Mouse (Mus musculus): Measurements from ENCODE around the gene Krt77. TPM values are rescaled to one million over a fixed set of nuclear protein-coding genes. Genes with fewer than 3 reads are reported as not detected.
A peak's percentile ranks its signal among the peaks of the same experiment; 100 is the strongest.

The Krt77 gene
- not detected for total RNA-seq (2021)

DNA sequence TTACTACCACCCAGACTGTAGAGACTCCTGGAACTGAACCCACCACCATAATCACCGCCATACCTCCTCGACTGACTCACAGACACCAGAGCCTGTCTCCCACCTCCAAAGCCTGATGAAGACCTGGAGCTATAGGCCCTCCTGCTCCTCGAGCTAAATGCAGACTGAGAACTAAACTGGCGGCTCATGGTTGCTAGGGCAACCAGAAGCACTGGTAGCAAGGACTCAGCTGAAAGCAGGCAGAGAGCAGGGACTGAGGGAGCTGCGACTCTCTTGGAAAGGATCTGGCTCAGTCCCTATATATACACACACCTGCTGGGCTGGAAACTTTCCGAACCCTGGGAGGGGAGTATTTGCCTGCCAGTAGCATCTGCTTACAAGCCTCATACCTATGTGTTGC lies at the start of gene Krt77:
Krt77 (minus strand) TSS at position 275 of the 400 bp plus-strand sequence.
- no peak for DNase-seq
- intact Hi-C loops (cut with DNase I), result no loop called here

DNA sequence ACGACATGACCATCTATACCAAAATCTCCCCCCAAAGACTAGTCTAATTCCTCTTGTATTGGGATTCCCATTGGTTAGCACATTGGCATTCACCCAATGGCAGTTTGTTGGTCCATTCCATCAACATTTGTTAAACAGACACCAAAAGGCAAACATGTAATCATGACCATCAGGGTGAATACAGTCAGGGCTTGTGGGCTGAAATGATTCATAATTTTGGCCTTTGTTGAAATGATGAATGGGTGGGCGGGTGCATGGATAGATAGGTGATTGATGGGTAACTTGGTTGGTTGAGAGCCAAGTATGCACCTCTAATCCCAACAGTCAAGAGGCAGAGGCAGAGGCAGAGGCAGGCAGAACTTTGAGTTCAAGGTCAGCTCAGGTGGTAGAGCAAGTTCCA lies 46.6 kb upstream of the Krt77 start:
- no peak for DNase-seq
- intact Hi-C loops (cut with DNase I), result no loop called here

- no peak for DNase-seq
- intact Hi-C loops (cut with DNase I), result loop anchor here (5.0 kb wide), 1 partner anchor 67 kb away; no protein-coding TSS in a partner anchor
Observed at GRCm38 (mm10) chr15:101904849-101905248, 35.3 kb upstream of the Krt77 start.

- intact Hi-C loops (cut with DNase I), result loop anchor here (5.0 kb wide), 1 partner anchor 70 kb away; no protein-coding TSS in a partner anchor
Observed at GRCm38 (mm10) chr15:101902171-101903149, 33.0 kb upstream of the Krt77 start.

GRCm38 (mm10) chr15:101895216-101895615 lies 25.7 kb upstream of the Krt77 start:
- no peak for DNase-seq
- intact Hi-C loops (cut with DNase I), result no loop called here

More at GRCm38 (mm10) chr15:101902171-101903149, 33.0 kb upstream of the Krt77 start:
- peak in 1 of 2 experiments; percentile 3 for DNase-seq

DNA sequence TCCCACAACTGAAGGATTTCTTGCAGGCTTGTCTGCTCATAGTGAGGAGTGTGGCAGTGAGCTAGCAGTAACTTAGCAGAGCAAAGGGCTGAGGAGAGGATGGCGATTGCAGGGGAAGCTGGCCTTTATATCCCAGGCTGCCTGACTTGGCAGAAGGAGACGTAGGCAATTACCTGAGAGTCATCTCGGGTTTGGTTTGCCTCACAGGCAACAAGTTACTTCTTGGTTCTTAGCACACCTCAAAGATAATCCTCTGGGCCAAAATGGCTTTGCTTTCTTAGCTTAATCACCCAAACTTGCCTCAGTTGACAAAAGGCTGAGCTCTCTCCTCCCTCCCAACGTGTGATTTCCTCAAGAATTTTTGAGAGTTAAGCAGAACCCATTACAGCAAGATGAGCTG lies 23.3 kb upstream of the Krt77 start, which contains the start of gene Krt76:
Krt76 (minus strand) TSS at position 101 of the 400 bp plus-strand sequence.
- DNase-seq, result no peak
- intact Hi-C loops (cut with DNase I), result no loop called here

DNA sequence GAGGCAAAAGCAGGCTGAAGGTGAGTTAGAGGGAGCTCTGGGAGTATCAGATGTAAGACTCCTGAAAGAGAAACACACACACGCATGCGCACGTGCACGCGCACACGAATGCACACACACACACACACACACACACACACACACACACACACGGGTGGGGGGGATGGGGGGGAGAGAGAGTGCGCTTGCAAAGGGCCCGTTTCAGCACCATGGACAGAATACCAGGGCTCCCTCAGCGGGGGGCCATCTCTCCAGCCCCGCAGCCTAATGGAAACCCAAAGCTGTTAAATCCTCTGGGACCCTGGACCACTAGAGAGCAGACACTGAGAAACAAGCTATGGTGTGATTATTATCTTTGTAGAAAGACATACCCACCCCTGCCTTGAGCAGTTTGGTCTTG lies 10.3 kb upstream of the Krt77 start:
- peak; percentile 1 to 10 for DNase-seq
- intact Hi-C loops (cut with DNase I), result no loop called here

GRCm38 (mm10) chr15:101878041-101878440 lies 8.5 kb upstream of the Krt77 start:
- DNase-seq, result no peak
- intact Hi-C loops (cut with DNase I), result no loop called here

DNA sequence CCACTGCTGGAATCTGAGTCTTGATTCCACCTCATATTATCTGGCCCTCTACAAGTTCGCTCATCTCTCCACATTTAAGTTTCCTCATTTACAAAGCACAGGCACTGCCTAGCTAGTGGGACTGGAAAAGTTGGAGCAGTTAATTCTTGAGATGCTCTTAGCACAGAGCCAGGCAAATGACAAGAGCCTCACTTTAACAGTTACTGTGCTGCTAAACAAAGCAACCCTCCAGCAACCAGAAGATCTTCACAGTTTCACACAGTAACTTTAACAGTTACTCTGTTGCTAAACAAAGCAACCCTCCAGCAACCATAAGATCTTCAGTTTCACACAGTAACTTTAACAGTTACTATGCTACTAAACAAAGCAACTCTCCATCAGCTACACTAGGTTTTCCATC lies 4.9 kb upstream of the Krt77 start:
- intact Hi-C loops (cut with DNase I), result no loop called here
- DNase-seq, result no peak

GRCm38 (mm10) chr15:101873231-101873630 lies 3.7 kb upstream of the Krt77 start:
- DNase-seq, result no peak
- intact Hi-C loops (cut with DNase I), result no loop called here

DNA sequence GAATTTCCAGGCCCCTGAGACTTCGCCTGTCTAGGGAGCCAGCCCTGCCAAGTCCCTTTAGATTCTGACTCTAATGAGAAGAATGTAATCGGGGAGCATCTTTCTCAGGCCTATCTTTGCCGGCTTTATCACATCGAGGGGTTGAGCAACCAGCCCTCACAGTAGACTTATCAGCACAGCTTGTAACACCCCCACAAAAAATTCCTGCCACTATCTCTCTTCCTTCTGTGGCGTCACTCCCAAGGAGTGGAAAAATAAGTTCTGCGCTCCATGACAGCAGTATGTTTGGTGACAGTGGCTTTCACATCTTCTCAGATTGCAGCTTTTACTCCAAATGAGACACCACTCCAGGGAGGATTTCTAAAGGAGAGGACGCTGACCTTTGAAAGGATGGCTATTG lies 2.8 kb downstream of the Krt77 start:
- intact Hi-C loops (cut with DNase I), result no loop called here

DNA sequence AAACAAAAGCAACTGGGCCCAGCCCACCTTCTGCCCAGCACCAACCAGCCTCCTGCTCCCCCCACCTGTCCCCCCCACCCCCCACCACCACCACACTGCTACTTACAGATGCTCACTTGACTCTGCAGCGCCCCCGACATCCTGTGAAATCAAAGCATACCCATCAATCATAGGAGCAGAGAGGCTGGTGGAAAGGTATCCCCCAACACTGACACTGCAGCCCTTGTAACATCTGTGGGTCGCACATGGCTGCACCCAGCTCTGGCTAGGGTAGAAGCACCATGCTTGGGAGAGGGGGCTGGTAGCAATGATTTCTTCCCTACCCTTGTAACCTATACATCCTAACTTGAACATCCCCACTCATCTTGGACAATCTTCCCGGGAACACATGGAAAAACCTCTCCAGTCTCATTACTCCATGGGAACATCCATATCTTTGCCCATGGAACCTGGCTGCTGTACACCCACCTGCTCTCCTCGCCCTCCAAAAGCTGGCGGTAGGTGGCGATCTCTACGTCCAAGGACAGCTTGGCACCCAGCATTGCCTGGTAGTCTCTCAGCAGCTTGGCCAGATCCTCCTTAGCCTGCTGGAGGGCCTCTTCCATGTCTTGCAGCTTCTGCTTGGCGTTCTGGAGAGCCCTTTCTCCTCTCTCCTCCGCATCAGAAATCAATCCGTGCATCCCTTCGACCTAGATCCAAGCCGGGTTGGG lies 8.9 kb downstream of the Krt77 start:
- peak; percentile 2 to 12 for DNase-seq
- intact Hi-C loops (cut with DNase I), result no loop called here

More for the DNA sequence above, 2.8 kb downstream of the Krt77 start:
- DNase-seq, result no peak

DNA sequence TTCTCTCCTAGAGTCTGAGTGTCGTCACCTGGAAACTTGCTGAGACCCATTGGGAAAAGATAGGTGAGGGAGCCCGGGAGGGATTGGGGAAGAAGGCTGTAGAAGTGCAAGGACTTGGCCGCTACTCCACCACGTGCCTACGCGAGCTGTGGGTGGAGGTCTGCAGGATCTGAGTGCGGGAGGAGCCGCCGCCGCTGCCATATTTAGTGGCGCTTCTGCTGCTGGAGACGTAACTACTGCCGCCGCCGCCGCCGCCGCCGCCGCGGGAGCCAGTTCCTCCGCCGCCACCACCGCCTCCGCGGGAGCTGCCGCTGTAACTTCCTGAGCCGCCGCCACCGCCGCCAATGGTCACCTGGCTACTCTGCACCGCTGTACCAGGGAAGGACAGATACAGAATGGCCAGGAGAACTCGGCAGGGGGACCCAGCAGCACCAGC lies 9.8 kb downstream of the Krt77 start:
- peak; percentile 28 to 39 for DNase-seq
- intact Hi-C loops (cut with DNase I), result no loop called here

GRCm38 (mm10) chr15:101858673-101859425 lies 10.7 kb downstream of the Krt77 start:
- intact Hi-C loops (cut with DNase I), result no loop called here
- DNase-seq, result peak in 1 of 2 experiments; percentile 4

DNA sequence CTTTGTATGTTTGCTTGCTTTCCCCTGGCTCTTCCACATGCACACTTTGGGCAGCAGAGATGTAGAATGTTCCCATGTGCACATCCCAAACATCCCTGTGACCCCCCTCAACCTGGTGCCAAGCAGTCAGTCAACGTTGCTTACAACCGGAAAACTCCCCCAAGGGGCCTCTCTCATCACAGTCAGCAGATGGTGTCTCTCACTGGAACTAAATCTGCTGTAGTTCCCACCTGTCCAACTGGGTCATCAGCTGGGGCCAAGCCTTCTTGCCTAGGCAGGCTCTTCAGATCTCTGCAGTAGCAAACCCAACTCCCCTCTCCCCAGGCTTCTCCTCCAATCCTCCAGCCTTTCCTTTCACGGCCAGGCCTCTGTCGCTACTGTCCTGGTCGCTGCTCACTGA lies 12.8 kb downstream of the Krt77 start:
- no peak for DNase-seq
- intact Hi-C loops (cut with DNase I), result no loop called here

DNA sequence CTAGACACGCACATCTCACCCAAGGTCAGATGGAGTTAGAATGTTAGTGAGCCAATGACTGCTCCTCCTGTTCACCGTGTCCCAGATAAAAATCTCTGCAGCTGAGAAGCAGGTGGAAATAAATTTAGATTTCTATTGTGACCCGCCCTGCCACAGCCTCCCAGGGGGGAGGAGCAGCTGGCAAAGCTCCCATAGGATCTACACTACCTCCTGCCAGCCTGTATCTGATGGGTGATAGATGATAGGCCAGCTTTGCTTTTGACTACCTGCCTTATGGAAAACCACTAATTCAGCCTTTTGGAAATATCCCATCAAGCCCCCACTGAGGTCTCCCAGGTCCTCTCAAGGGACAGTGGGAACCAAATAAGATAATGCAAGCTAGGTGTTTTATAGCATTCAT lies 13.8 kb downstream of the Krt77 start:
- no peak for DNase-seq
- intact Hi-C loops (cut with DNase I), result no loop called here

DNA sequence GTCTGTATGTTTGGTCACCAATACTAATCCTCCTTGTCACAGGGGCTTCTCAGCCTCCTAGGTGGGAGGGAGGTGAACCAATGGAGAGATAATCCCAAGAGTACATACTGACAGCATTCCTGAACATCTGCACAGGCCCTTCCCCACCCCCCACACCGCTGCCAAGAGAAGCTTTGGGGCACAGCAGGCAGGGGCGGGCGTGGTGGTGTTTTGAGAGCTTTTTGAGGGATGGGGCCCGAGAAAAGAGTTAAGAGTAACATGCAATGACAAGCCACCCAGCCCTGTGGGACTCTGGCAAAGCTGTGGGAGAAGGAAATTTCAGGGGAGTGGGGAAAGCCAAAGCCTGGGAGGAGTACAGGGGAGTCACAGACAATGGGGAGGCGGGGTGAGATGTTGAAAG lies 15.2 kb downstream of the Krt77 start:
- intact Hi-C loops (cut with DNase I), result no loop called here

GRCm38 (mm10) chr15:101852571-101852970 lies 16.9 kb downstream of the Krt77 start:
- intact Hi-C loops (cut with DNase I), result no loop called here
- DNase-seq, result no peak

More for the DNA sequence above, 15.2 kb downstream of the Krt77 start:
- no peak for DNase-seq

DNA sequence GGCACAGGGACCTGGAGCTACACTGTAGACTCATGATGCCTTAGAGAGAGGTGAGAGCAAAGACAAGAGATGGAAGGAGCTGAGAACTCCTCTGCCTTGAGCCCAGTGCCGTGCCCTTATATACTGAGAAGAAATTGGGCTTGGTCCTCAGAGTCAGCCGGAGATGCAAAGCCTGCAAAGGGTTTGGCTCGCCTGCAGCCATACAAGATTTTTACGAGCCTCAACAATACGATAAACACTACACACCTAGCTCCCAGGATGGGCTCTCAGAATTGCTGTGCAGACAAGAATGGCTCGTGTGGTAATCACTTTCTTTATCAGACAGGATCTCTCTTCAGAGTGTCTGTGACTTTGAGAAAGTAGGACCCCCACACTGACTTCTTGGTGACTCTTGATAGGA lies 18.8 kb downstream of the Krt77 start, which contains the start of gene Krt1:
Krt1 (minus strand) TSS at position 101 of the 400 bp plus-strand sequence.
- intact Hi-C loops (cut with DNase I), result no loop called here
- no peak for DNase-seq

DNA sequence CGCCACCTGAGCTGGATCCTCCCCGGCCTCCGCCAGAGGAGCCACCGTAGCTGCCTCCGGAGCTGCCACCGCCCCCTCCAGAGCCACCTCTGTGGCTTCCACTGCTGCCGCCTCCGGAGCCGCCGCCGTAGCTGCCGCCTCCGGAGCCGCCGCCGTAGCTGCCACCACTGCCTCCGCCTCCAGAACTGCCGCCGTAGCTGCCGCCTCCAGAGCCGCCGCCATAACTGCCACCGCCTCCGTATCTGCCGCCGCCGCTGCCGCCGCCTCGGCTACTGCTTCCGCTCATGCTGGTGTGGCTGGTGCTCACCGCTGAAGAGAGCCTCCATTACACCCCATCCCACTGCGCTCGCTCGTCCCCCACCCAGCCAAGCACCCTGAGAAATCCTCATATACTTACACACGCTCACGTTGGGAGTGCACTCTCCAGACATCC lies 23.5 kb downstream of the Krt77 start:
- intact Hi-C loops (cut with DNase I), result no loop called here

More for the DNA sequence above, 23.5 kb downstream of the Krt77 start:
- peak; percentile 19 to 21 for DNase-seq
